Mouse (Mus musculus) intestine, postnatal 0 days (tissue): ENCODE measurements around the gene Hprt. TPM values are rescaled to one million over a fixed set of nuclear protein-coding genes. Genes with fewer than 3 reads are reported as not detected.

Experiments
- ATAC-seq: fragments of 200-750 bp; cut with Nextera tagmentation; 2 replicates; pipeline ENCODE4 v1.8.0; 2017; ENCODE audit warnings: mild to moderate bottlenecking, moderate TSS enrichment, moderate library complexity
- H3K27ac ChIP-seq: fragments of 300-500 bp; sonication (generic); 2 replicates; pipeline ENCODE4 v1.5.1; 2014; ENCODE audit warnings: mild to moderate bottlenecking, low read depth, low read length, moderate library complexity
- H3K27me3 ChIP-seq: fragments of 300-500 bp; sonication (generic); replicated peaks from 2 replicates; pipeline ENCODE4 v1.6.1; 2014; ENCODE audit warnings: low read length, mixed read lengths; ENCODE audit not compliant: control insufficient read depth, insufficient read depth
- H3K36me3 ChIP-seq: fragments of 300-500 bp; sonication (generic); 2 replicates; pipeline ENCODE4 v1.6.1; 2014; ENCODE audit warnings: mild to moderate bottlenecking, moderate library complexity; ENCODE audit not compliant: control insufficient read depth, insufficient read depth
- H3K4me1 ChIP-seq: fragments of 300-500 bp; sonication (generic); replicated peaks from 2 replicates; pipeline ENCODE4 v1.6.1; 2014; ENCODE audit warnings: antibody characterized with exemption, low read length, mixed read lengths; ENCODE audit not compliant: control insufficient read depth, insufficient read depth
- H3K4me2 ChIP-seq: fragments of 300-500 bp; sonication (generic); replicated peaks from 2 replicates; pipeline ENCODE4 v1.6.1; 2014; ENCODE audit warnings: low read depth, mild to moderate bottlenecking, moderate library complexity
- H3K4me3 ChIP-seq: fragments of 300-500 bp; sonication (generic); 2 replicates; pipeline ENCODE4 v1.5.1; 2014; ENCODE audit warnings: low read depth, low read length
- H3K9ac ChIP-seq: fragments of 300-500 bp; sonication (generic); 2 replicates; pipeline ENCODE4 v1.6.1; 2014; ENCODE audit warnings: mild to moderate bottlenecking, low read depth, low read length
- H3K9me3 ChIP-seq: fragments of 300-500 bp; sonication (generic); 2 replicates; pipeline ENCODE4 v1.6.1; 2016; ENCODE audit warnings: mixed run types; ENCODE audit not compliant: control insufficient read depth
- CTCF ChIP-seq: sonication (generic); IDR thresholded peaks from 2 replicates; pipeline ENCODE4 v1.5.1; 2016; ENCODE audit warnings: low read depth, mild to moderate bottlenecking, control low read depth, antibody characterized with exemption, moderate library complexity
- WGBS: fragments of 180-500 bp; shearing (Covaris S2); extraction: QIAGEN DNeasy Blood & Tissue Kit; methylation state at CpG from one replicate; pipeline ENCODE4 v1.1.7; 2014; 5-methylcytosine and 5-hydroxymethylcytosine counted together
- polyA plus RNA-seq: library from polyadenylated mRNA; unstranded; fragments of >200 nt; fragmentation: Nextera tagmentation; extraction: Ambion mirVana; gene quantifications from 2 replicates; pipeline ENCODE4 v1.2.1, GENCODE M21; 2015

Gene Hprt
- 217 and 219 TPM in 2 replicates for polyA plus RNA-seq

DNA sequence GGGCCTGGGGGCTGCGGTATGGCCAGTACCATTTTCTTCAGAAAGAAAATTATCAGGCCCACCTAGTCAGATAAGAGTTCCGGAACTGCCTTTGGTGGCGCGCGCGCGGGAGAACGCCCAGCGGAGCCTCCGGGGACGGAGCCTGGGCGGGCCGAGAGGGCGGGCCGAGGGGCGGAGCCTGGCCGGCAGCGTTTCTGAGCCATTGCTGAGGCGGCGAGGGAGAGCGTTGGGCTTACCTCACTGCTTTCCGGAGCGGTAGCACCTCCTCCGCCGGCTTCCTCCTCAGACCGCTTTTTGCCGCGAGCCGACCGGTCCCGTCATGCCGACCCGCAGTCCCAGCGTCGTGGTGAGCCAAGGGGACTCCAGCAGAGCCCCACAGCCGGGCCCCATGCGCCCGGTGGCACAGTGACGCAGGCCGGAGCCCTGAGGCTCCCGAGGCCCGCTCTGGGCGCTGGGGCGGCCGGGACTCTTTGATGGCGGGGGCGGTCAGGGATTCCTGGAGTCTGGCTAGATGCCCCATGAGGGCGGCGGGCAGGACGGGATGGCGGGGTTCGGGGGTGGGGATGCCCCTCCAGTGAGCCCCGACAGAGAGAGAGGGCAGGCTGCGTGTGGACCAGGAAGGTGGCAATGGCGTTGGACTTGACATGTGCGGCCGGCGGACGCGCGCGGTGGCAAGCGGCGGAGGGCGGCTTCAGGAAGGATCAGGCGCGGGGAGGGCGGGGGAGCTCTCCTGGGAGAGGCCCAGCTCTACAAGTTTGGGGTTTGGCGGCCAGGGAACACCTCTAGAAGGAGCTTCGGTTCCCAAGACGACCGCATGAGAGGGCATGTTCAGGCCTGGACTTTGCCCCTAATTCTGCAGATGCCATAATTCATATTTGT, at the start of gene Hprt:
Hprt (plus strand) TSS at position 233 of the 879 bp plus-strand sequence.
- Histone ChIP-seq H3K9ac (peak within 1 kb of the TSS; percentile 74), H3K27ac (peak within 1 kb of the TSS; percentile 95), H3K4me1 (no peaks in the 10 kb centered on the region), H3K36me3 (no peaks in the 10 kb centered on the region), H3K4me2 (peak within 1 kb of the TSS; percentile 61), H3K27me3 (no peaks in the 10 kb centered on the region), H3K4me3 (peak within 1 kb of the TSS; percentile 65), H3K9me3 (no peaks in the 10 kb centered on the region)
- no peak for TF ChIP-seq CTCF
- WGBS, result 17% methylated on average over 62 of the region's 72 CpGs
- peak; percentile 90 for ATAC-seq

DNA sequence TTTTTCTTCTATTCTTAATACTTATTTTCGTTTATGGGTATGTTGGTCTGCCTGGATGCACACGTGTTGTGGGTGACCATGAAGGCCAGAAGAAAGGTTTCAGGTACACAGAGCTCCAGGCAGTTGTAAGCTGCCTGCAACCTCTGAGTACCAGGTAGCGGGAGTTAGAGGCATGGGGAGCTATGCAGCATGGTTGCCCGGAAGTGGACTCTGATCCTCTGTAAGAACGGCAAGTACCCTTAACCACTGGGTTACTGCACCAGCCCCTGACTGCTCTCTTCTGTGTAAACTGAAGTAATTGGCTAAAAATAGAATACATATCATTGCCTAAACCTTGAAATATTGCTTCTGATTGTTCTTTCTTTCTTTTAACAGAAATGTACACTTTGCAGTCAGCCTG, 42.4 kb upstream of the Hprt start:
- Histone ChIP-seq H3K9ac (no peak overlapping the region), H3K9me3 (no peaks in the 10 kb centered on the region), H3K27me3 (no peaks in the 10 kb centered on the region), H3K4me3 (no peak overlapping the region), H3K36me3 (no peaks in the 10 kb centered on the region), H3K4me1 (no peaks in the 10 kb centered on the region), H3K4me2 (no peak overlapping the region), H3K27ac (no peak overlapping the region)
- WGBS, result 62% methylated on average over 5 of the region's 5 CpGs
- TF ChIP-seq CTCF, result no peak
- peak; percentile 65 for ATAC-seq

DNA sequence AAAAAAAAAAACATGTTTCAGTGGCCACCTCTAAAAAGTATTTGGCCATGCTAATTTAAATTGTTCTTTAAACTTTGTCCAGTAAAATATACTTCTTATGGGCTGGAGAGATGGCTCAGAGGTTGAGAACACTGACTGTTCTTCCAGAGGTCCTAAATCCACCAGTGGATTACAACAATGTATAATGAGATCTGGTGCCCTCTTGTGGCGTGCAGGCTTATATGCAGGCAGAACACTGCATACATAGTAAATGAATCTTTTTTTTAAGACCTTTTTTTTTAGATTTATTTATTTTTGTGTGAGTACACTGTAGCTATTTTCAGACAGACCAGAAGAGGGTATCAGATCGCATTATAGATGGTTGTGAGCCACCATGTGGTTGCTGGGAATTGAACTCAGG, 38.2 kb upstream of the Hprt start:
- H3K4me3 ChIP-seq, result no peak overlapping the region
- TF ChIP-seq CTCF, result peak; percentile 61
- H3K9ac ChIP-seq, result no peak overlapping the region
- ATAC-seq, result no peak
- WGBS, result 62% methylated on average over 2 of the region's 2 CpGs
- no peak overlapping the region for H3K27ac ChIP-seq
- H3K36me3 ChIP-seq, result no peaks in the 10 kb centered on the region
- H3K4me1 ChIP-seq, result no peaks in the 10 kb centered on the region
- H3K27me3 ChIP-seq, result no peaks in the 10 kb centered on the region
- H3K4me2 ChIP-seq, result no peak overlapping the region
- H3K9me3 ChIP-seq, result no peaks in the 10 kb centered on the region

DNA sequence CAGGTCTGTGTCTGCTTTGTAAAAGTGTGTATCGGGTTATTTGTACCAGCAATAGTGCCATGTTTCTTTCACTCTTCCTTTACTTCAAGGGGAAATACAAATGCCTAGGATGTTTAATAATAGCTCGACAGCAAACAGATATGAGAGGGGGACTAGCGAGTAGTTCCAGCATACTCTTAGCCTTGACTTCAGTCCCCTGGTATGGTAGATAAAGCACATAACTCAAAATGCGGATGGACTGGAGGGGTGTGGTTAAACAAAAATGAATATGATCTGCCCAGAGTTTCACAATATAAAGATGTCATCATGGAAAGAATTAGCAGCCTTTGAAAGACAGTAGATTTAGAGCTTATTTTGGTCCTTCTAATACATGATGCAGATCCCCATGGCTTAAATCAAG, 31.0 kb upstream of the Hprt start:
- Histone ChIP-seq H3K4me1 (no peaks in the 10 kb centered on the region), H3K9ac (no peak overlapping the region), H3K36me3 (no peaks in the 10 kb centered on the region), H3K27me3 (no peaks in the 10 kb centered on the region), H3K9me3 (no peaks in the 10 kb centered on the region), H3K27ac (no peak overlapping the region), H3K4me2 (no peak overlapping the region), H3K4me3 (no peak overlapping the region)
- no peak for TF ChIP-seq CTCF
- WGBS, result 83% methylated on average over 4 of the region's 4 CpGs
- ATAC-seq, result no peak

DNA sequence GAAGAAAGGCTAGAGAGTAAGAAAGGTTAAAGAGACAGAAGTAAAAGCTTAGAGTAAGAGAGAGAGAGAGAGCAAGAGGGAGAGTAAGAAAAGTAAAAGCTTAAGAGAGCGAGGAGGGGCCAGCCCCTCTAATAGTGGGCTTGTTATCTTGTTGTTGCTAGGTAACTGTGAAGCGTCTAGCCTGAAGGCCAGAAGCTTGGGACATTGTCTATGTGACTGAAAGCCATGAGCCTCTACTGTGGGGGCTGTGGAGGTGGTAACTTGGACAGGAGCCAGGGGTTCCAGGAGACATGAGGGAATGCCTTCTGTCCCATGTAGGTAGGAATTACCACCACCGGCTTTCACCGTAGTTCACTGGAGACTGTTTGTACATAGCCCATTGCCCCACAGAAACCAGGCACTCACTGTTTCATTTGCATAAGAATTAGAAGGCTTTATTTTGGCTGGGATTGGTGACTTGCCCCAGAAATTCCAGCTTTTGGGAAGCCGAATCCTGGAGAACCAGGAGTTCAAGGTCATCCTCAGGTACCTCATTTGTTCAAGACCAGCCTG, 26.3 kb upstream of the Hprt start:
- ATAC-seq, result no peak

DNA sequence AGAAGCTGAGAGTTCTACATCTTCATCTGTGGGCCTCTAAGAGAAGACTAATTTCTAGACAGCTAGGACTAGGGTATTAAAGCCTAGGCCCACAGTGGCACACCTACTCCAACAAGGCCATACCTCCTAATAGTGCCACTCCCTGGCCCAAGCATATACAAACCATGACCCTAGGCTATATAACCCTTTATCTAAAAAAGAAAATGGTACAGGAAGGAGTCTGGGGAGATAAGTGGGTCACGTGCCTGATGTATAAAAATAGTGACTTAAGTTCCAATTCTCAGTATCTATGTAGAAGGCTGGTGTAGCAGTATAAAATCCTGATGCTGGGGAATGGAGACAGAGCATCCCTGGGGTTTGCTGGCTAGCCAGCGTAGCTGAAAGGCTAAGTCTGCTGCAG, 22.8 kb upstream of the Hprt start:
- no peak for TF ChIP-seq CTCF
- Histone ChIP-seq H3K36me3 (no peaks in the 10 kb centered on the region), H3K27ac (no peak overlapping the region), H3K9me3 (no peaks in the 10 kb centered on the region), H3K4me1 (no peaks in the 10 kb centered on the region), H3K4me2 (no peak overlapping the region), H3K27me3 (no peaks in the 10 kb centered on the region), H3K4me3 (no peak overlapping the region), H3K9ac (no peak overlapping the region)
- ATAC-seq, result no peak
- WGBS, result 72% methylated on average over 2 of the region's 2 CpGs

More for the DNA sequence above, 26.3 kb upstream of the Hprt start:
- H3K36me3 ChIP-seq, result no peaks in the 10 kb centered on the region
- no peaks in the 10 kb centered on the region for H3K27me3 ChIP-seq
- no peak for TF ChIP-seq CTCF
- no peak overlapping the region for H3K9ac ChIP-seq
- H3K9me3 ChIP-seq, result no peaks in the 10 kb centered on the region
- H3K4me1 ChIP-seq, result no peaks in the 10 kb centered on the region
- 78% methylated on average over 5 of the region's 5 CpGs for WGBS
- no peak overlapping the region for H3K27ac ChIP-seq
- H3K4me2 ChIP-seq, result no peak overlapping the region
- no peak overlapping the region for H3K4me3 ChIP-seq
